Mouse (Mus musculus): ENCODE measurements around the gene Fsd2.

Fsd2 gene

DNA sequence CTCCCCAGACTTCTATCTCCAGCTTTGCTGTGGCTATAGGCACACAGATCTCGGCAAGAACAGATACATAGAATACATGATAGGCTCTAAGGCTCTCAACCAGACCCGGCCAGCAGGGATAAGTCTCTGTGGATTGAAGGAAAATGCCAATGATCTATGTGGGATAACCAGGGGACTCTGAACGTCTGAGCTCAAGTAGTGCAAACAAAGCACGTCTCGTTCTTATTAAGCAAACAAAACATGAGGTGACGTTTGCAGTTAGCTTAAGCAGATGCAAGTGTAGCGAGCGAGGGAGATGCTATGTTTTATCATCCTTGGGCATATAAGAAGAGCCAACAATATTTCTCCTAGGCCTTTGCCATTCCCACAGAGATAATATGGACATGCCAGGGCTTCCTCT, 23.8 kb downstream of the Fsd2 start:
- DNase-seq (ENCODE audit: low read depth, low spot score), result no peak

DNA sequence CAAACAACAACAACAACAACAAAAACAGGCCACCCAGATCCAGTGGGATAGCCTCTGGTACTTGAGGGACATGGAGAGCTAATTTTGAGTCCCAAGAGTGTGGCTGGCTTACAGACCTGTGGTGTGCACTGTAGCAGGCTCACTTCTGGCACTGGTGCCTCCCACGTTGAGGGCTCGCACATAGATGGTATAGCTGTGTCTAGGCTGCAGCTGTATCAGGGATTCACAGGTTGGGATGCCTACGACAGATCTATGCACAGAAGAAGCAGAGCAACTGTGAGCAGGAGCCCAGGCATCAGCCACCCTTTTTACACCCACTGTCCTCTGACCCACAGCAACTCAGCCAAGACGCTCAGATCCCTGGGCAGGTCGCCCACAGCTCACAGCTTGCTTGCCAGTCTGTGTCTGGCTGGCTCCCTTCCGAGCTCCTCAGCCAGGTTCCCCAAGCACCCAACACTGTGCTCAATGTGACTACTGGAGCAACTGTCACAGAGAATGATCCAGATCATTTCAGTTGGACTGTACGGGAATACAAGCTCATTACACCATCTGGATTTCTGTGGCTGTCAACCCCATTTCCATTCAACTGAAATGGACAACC, 24.7 kb downstream of the Fsd2 start:
- no peak for DNase-seq (ENCODE audit: low read depth, low spot score)

DNA sequence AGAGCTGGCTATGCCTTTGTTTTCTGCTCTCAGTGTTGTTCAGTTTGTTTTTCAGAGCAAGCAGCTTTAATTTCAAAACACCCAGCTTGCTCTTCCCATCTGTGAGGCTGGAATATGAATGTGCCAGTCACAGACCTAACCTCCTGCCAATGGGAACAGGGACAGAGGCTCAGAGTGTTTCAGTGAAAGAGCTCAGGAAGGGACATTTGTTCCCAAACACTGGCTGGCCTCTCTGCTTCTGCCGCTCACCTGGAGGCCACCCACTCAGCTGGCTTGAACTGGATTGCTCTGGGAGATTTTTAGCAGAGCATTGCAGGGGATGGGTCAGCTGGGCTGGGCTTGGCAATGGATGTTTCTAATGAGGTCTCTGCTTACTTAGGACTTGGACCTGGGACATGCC, 25.7 kb downstream of the Fsd2 start:
- no peak for DNase-seq (ENCODE audit: low read depth, low spot score)

- DNase-seq (ENCODE audit: low read depth, low spot score), result no peak
These were observed 27.2 kb downstream of the Fsd2 start for GRCm38 (mm10) chr7:81539565-81539964.

GRCm38 (mm10) chr7:81538070-81538675, 28.6 kb downstream of the Fsd2 start:
- no peak for DNase-seq (ENCODE audit: low read depth, low spot score)

DNA sequence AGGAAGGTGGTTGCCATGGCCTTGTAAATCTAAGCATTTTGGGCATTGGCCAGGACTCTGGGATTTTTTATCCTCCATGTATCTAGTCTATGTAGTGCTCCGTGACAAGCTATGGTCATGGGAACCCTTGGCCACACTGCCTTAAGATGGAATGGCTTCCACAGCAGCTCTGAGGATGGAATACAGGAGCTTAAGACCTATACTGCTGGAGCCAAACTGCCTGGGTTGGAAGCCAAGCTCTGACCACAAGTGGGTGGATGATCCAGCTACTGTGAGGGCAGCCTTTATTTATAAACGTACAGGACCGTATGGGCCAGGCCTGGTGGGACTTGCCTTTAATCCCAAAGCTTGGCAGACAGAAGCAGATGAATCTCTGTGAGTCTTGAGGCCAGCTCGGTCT, 30.3 kb downstream of the Fsd2 start:
- DNase-seq (ENCODE audit: low read depth, low spot score), result no peak

- no peak for DNase-seq (ENCODE audit: low read depth, low spot score)
These were observed 35.3 kb downstream of the Fsd2 start for GRCm38 (mm10) chr7:81531462-81531861.

DNA sequence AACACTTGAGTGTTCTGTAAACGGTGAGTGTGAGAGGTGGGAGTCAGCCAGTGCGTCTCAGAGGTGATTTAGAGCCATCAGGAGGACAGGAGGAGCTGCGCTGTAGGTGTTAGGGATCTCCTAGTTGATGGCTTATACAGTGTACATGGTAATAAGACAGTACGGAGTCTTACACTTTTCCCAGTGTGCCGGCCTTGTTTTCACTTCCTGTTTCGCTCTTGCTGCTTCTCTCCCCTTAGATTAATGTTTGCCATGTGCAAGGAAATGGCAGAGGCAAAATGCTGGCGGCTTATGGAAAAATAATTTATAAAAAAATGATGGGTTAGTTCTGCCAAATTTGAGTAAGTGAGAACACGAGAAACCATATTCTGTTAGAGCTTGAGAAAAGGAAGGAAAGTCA, 37.8 kb downstream of the Fsd2 start:
- no peak for DNase-seq (ENCODE audit: low read depth, low spot score)

DNA sequence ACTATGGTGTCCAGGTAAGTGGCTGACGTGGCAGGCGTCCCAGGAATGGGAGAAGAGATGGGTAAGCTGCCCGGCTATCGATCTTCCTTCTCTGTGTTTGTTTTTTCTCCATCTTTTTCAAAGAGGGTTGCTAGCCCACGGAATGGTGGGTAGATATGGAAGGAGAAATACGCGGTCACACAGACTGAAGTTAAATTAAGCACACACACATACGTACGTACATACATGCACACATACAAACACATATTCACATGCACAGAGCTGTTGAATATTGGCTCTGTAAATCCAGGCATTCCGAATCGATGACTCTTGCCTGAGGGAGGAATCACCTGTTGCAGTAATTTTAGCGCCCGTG, 43.1 kb downstream of the Fsd2 start:
- no peak for DNase-seq (ENCODE audit: low read depth, low spot score)

DNA sequence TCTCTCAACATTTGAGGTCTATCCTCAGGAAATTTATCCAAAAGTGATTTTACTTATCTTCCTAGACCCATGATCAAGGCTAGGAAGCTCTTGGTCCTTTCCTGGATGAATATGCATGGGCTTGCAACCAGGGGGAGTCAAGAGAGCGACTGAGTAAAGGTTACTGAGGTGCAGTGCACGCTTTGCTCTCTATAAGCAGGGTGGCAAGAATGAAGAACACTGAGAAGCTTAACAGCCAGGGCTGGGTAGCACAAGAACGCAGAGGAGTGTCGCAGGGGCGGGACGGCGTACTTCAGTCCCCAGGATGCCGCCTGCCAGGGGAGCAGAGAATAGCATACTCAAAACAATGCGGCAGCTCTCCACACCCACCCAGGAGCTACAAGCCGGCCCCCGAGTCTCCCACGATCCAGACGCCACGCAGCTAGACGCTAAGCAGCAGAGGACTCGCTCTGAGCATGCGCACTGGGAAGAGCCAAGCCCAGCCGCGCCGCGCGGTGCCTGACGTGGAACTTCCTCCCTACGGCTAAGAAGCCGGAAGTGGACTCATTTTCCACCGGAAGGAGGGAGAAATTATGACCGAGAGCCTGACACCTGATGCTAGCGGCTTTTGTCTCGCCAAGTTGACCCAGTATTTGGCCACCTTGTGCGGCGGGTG, 43.6 kb downstream of the Fsd2 start:
- peak; percentile 82 for DNase-seq (ENCODE audit: low read depth, low spot score)

DNA sequence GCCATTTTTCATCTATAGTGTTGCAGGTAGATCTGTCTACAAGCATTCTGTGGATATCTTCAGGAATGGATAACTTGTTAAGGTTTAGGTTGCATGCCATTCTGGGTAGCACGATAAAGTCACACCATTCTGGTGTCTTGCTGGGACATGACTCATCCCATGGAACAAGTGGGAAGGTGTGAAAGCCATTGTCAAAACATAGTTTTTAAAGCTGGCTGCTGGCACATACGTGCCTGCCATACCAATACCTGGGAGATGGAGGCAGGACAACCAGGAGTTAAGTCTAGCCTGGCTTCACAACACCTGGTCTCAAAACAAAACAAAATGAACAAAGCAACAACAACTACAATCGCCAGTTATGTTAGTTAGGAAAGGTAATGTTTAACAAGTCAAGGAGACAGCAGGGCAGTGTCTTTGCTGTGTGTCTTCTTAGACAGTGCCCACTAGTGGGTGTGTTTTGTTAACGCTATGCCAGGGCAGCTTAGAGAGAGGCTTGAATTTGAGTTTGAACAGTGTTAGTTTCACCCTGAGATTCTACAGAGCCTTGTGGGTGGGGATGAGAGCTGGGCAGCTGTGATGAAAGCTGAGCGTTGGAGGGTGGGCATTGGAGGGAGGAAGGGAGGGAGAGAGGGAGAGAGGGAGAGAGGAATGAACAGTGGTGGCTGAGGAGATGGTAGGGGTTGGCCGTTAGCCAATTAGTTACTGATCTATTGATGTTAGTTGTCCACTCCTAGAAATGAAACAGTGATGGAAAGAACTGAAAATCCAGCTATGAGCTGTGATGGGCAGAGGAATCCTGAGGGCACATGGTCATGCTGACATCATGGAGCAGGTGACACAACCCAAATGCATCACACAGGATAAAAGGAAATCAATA, 50.4 kb downstream of the Fsd2 start:
- no peak for DNase-seq (ENCODE audit: low read depth, low spot score)

GRCm38 (mm10) chr7:81514906-81515590, 51.7 kb downstream of the Fsd2 start:
- DNase-seq (ENCODE audit: low read depth, low spot score), result no peak

GRCm38 (mm10) chr7:81501050-81501449, 65.7 kb downstream of the Fsd2 start:
- DNase-seq (ENCODE audit: low read depth, low spot score), result no peak

GRCm38 (mm10) chr7:81498181-81498580, 68.6 kb downstream of the Fsd2 start, which contains the start of gene BC048679:
Gene BC048679, minus strand, starts transcription at chr7:81498281.
- no peak for DNase-seq (ENCODE audit: low read depth, low spot score)

- DNase-seq (ENCODE audit: low read depth, low spot score), result no peak
These were observed 69.6 kb downstream of the Fsd2 start for GRCm38 (mm10) chr7:81497171-81497570.

- peak; percentile 54 for DNase-seq (ENCODE audit: low read depth, low spot score)
These were observed 73.3 kb downstream of the Fsd2 start, which contains the start of gene Ap3b2 for GRCm38 (mm10) chr7:81493331-81494021. Gene Ap3b2, minus strand, starts transcription at chr7:81493925.

GRCm38 (mm10) chr7:81492628-81493027, 74.1 kb downstream of the Fsd2 start:
- no peak for DNase-seq (ENCODE audit: low read depth, low spot score)

DNA sequence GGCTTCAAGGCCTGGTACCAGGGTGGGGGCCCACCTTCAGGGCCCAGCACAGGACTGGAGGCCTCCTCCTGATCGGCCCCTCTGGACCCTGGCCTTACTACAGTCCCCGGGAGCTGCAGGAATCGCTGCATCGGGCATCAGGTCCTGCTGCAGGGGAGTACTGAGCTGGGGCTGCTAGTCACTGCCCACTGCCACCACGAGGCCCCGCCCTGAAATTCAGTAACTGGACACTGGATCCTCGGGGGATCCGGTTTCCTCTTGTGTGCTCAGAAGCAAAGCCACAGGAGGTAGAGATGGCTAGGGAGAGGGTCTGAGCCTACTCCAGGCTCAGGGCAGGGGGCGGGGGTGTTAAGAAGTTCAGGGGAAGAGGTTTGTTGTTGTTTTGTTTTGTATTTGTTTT, 77.1 kb downstream of the Fsd2 start:
- no peak for DNase-seq (ENCODE audit: low read depth, low spot score)

All from embryo, embryonic 11.5 days (tissue).